Mouse (Mus musculus) forebrain, postnatal 0 days (tissue): ENCODE data around the gene Mylk. TPM values are rescaled to one million over a fixed set of nuclear protein-coding genes. Genes with fewer than 3 reads are reported as not detected.

Experiments used
- ATAC-seq: fragments of 200-750 bp; cut with Nextera tagmentation; 2 replicates; pipeline ENCODE4 v1.8.0; 2017; ENCODE audit warnings: mild to moderate bottlenecking, moderate library complexity
- DNase-seq: peaks from one replicate; pipeline ENCODE4 v3.0.0-alpha.2; 2015
- H3K27ac ChIP-seq: fragments of 300-500 bp; sonication (generic); 2 replicates; pipeline ENCODE4 v1.5.1; 2014; ENCODE audit warnings: low read depth, mild to moderate bottlenecking, antibody characterized with exemption, low read length, moderate library complexity, mixed read lengths
- H3K27me3 ChIP-seq: fragments of 300-500 bp; sonication (generic); 2 replicates; pipeline ENCODE4 v1.6.1; 2014; ENCODE audit warnings: mild to moderate bottlenecking, low read length, mixed read lengths; ENCODE audit not compliant: insufficient read depth
- H3K36me3 ChIP-seq: fragments of 300-500 bp; sonication (generic); 2 replicates; pipeline ENCODE4 v1.6.1; 2014; ENCODE audit warnings: mild to moderate bottlenecking, moderate library complexity; ENCODE audit not compliant: insufficient read depth
- H3K4me1 ChIP-seq: fragments of 300-500 bp; sonication (generic); 2 replicates; pipeline ENCODE4 v1.6.1; 2014; ENCODE audit warnings: antibody characterized with exemption; ENCODE audit not compliant: insufficient read depth
- H3K4me2 ChIP-seq: fragments of 300-500 bp; sonication (generic); 2 replicates; pipeline ENCODE4 v1.6.1; 2014; ENCODE audit warnings: low read depth, mild to moderate bottlenecking, moderate library complexity
- H3K4me3 ChIP-seq: fragments of 300-500 bp; sonication (generic); 2 replicates; pipeline ENCODE4 v1.5.1; 2014; ENCODE audit warnings: low read depth, low read length, mixed read lengths
- H3K9ac ChIP-seq: fragments of 300-500 bp; sonication (generic); 2 replicates; pipeline ENCODE4 v1.6.1; 2014; ENCODE audit warnings: mild to moderate bottlenecking
- H3K9me3 ChIP-seq: fragments of 300-500 bp; sonication (generic); 2 replicates; pipeline ENCODE4 v1.6.1; 2016; ENCODE audit warnings: low read length
- CTCF ChIP-seq: sonication (generic); IDR thresholded peaks from 2 replicates; pipeline ENCODE4 v1.5.1; 2016; ENCODE audit warnings: antibody characterized with exemption, control low read depth, low read depth
- WGBS: fragments of 180-500 bp; shearing (Covaris S2); extraction: QIAGEN DNeasy Blood & Tissue Kit; methylation state at CpG from one replicate; pipeline ENCODE4 v1.1.7; 2014; 5-methylcytosine and 5-hydroxymethylcytosine counted together
- polyA plus RNA-seq: library from polyadenylated mRNA; unstranded; fragments of >200 nt; fragmentation: Nextera tagmentation; extraction: Ambion mirVana; gene quantifications from 2 replicates; pipeline ENCODE4 v1.2.1, GENCODE M21; 2015
- total RNA-seq: library from RNA; depleted of rRNA; stranded (reverse); fragments of >200 nt; gene quantifications from 2 replicates; pipeline ENCODE4 v1.2.3, GENCODE M21; 2014

The Mylk gene
- total and polyA plus RNA-seq, 2 experiments from 2014 or later, result 2.9 to 11.2 TPM

- ATAC-seq, result no peak
- WGBS, result 88% methylated on average over 10 of the region's 10 CpGs
Observed at GRCm38 (mm10) chr16:34993694-34994330, 248.8 kb downstream of the Mylk start.

GRCm38 (mm10) chr16:34994641-34995141 lies 249.7 kb downstream of the Mylk start:
- Histone ChIP-seq H3K9ac (no peak overlapping the region), H3K27me3 (no peaks in the 10 kb centered on the region), H3K9me3 (no peaks in the 10 kb centered on the region), H3K36me3 (no peaks in the 10 kb centered on the region), H3K4me1 (0 out of 2 replicates have a peak, but pooled peaks cover 3% of the 10 kb centered on the region), H3K27ac (no peak overlapping the region), H3K4me3 (no peak overlapping the region), H3K4me2 (no peak overlapping the region)
- no peak for TF ChIP-seq CTCF
- ATAC-seq (no peak), DNase-seq (no peak)
- 72% methylated on average over 9 of the region's 9 CpGs for WGBS

More at GRCm38 (mm10) chr16:34993694-34994330, 248.8 kb downstream of the Mylk start:
- H3K4me1 ChIP-seq, result 0 out of 2 replicates have a peak, but pooled peaks cover 3% of the 10 kb centered on the region
- DNase-seq, result no peak
- TF ChIP-seq CTCF, result no peak
- no peaks in the 10 kb centered on the region for H3K9me3 ChIP-seq
- no peak overlapping the region for H3K4me3 ChIP-seq
- no peaks in the 10 kb centered on the region for H3K27me3 ChIP-seq
- H3K36me3 ChIP-seq, result no peaks in the 10 kb centered on the region
- no peak overlapping the region for H3K9ac ChIP-seq
- no peak overlapping the region for H3K27ac ChIP-seq
- H3K4me2 ChIP-seq, result no peak overlapping the region

DNA sequence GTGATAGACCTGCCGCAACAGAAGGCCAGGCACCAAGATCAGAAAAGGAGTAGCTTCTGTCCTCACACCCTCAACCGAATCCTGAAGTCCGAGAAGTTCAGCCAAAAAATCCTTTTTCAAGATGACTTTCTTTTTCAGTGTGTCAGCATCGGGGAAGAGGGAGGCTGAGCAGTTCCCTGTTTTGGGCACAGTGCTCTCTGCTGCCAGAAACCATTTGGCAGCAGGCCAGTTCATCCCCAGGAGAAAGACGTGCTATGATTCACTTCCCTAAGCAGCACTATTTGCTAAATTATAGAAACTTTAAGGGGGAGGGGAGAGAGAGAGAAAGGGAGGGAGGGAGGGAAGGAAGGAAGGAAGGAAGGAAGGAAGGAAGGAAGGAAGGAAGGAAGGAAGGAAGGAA lies 251.1 kb downstream of the Mylk start:
- TF ChIP-seq CTCF, result no peak
- Histone ChIP-seq H3K4me1 (peaks cover 13% of the 10 kb centered on the region; the same call in 1 of the 2 replicates), H3K27ac (no peak overlapping the region), H3K9ac (no peak overlapping the region), H3K4me3 (no peak overlapping the region), H3K4me2 (no peak overlapping the region), H3K36me3 (no peaks in the 10 kb centered on the region), H3K9me3 (no peaks in the 10 kb centered on the region), H3K27me3 (no peaks in the 10 kb centered on the region)
- ATAC-seq (no peak; the same call in 1 of the 2 replicates), DNase-seq (peak; percentile 77)
- WGBS, result 35% methylated on average over 5 of the region's 5 CpGs

GRCm38 (mm10) chr16:34997052-34997451 lies 252.0 kb downstream of the Mylk start:
- Histone ChIP-seq H3K27me3 (no peaks in the 10 kb centered on the region), H3K4me3 (no peak overlapping the region), H3K27ac (no peak overlapping the region), H3K36me3 (no peaks in the 10 kb centered on the region), H3K4me2 (no peak overlapping the region), H3K9me3 (no peaks in the 10 kb centered on the region), H3K4me1 (peaks cover 20% of the 10 kb centered on the region; the same call in 1 of the 2 replicates), H3K9ac (no peak overlapping the region)
- no peak for TF ChIP-seq CTCF
- ATAC-seq (no peak), DNase-seq (no peak)
- 66% methylated on average over 4 of the region's 4 CpGs for WGBS

DNA sequence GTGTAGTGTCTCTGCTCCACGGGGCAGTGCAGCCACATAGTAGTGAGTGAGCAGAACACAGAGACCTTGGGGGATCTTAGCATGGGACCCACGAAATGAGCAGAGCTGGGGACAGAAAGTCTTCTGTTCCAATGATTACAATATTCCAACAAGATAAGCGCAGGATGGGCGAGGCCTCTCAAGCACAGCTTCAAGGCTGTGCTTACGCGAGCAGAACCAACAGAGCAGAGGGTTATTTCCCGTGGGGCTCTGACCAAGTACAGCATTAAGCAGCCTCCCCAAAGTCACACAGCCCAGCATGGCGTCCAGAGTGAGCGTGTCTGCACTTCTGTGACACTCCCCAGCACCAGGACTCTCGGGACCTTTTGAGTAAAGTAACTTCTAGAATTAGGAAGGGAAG lies 252.6 kb downstream of the Mylk start:
- H3K4me1 ChIP-seq, result peaks cover 20% of the 10 kb centered on the region; the same call in 1 of the 2 replicates
- TF ChIP-seq CTCF, result no peak
- DNase-seq (no peak), ATAC-seq (no peak)
- H3K36me3 ChIP-seq, result no peaks in the 10 kb centered on the region
- WGBS, result 76% methylated on average over 10 of the region's 10 CpGs
- no peak overlapping the region for H3K27ac ChIP-seq
- no peak overlapping the region for H3K9ac ChIP-seq
- H3K4me2 ChIP-seq, result no peak overlapping the region
- no peaks in the 10 kb centered on the region for H3K27me3 ChIP-seq
- no peak overlapping the region for H3K4me3 ChIP-seq
- no peaks in the 10 kb centered on the region for H3K9me3 ChIP-seq

DNA sequence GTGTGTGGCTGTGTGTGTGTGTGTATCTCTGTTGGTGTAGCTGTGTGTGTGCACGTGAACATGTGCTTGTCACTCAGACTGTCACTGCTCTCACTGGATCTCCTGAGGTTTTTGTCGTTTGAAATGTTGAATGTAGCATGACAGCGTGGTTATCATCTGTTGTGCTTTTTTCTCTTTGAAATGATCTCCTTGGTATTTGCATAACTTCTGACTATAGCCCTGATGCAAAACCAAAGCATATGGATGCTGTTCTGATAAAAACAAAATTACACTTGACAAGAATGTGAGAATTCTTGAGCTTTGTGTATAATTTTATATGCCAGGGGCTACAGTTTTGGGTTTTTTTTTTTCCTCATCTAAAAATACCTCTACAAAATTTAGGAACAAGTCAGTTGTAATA lies 254.0 kb downstream of the Mylk start:
- ATAC-seq, result peak; percentile 65
- no peak overlapping the region for H3K4me2 ChIP-seq
- no peak overlapping the region for H3K4me3 ChIP-seq
- H3K27ac ChIP-seq, result no peak overlapping the region
- H3K27me3 ChIP-seq, result no peaks in the 10 kb centered on the region
- peak; percentile 55 for DNase-seq
- H3K9me3 ChIP-seq, result no peaks in the 10 kb centered on the region
- no peak overlapping the region for H3K9ac ChIP-seq
- TF ChIP-seq CTCF, result no peak
- peaks cover 20% of the 10 kb centered on the region; the same call in 1 of the 2 replicates for H3K4me1 ChIP-seq
- 53% methylated on average over 3 of the region's 3 CpGs for WGBS
- no peaks in the 10 kb centered on the region for H3K36me3 ChIP-seq

- peak overlapping the region; percentile 14; the same call in 1 of the 2 replicates for H3K4me3 ChIP-seq
- H3K9me3 ChIP-seq, result no peaks in the 10 kb centered on the region
- no peaks in the 10 kb centered on the region for H3K27me3 ChIP-seq
- WGBS, result 31% methylated on average over 11 of the region's 11 CpGs
- peak overlapping the region; percentile 44 for H3K4me2 ChIP-seq
- H3K4me1 ChIP-seq, result peaks cover 20% of the 10 kb centered on the region; the same call in 1 of the 2 replicates
- ATAC-seq, result peak; percentile 18; the same call in 1 of the 2 replicates
- H3K9ac ChIP-seq, result no peak overlapping the region
- no peaks in the 10 kb centered on the region for H3K36me3 ChIP-seq
- TF ChIP-seq CTCF, result no peak
- peak; percentile 58 for DNase-seq
- H3K27ac ChIP-seq, result no peak overlapping the region
Observed at GRCm38 (mm10) chr16:34999986-35000385, 255.0 kb downstream of the Mylk start.
